Mouse (Mus musculus) gastrocnemius, adult 2 months (tissue): Measurements from ENCODE around the gene Nufip2. TPM values are rescaled to one million over a fixed set of nuclear protein-coding genes. Genes with fewer than 3 reads are reported as not detected.

Experiments
- DNase-seq: peaks from one replicate; pipeline ENCODE4 v3.0.0; 2022
- H3K27ac ChIP-seq: fragments of 200-600 bp; 2 replicates; pipeline ENCODE4 v1.8.1; 2022; ENCODE audit warnings: mild to moderate bottlenecking
- H3K4me3 ChIP-seq: fragments of 200-600 bp; 2 replicates; pipeline ENCODE4 v1.8.1; 2022; ENCODE audit warnings: mild to moderate bottlenecking, moderate library complexity
- CTCF ChIP-seq: fragments of 200-600 bp; IDR thresholded peaks from 2 replicates; pipeline ENCODE4 v1.8.1; 2022; ENCODE audit warnings: antibody characterized with exemption, mild to moderate bottlenecking, moderate library complexity
- intact Hi-C: fragments of 180-260 bp; cut with DNase I; formaldehyde crosslinking; loops from one replicate; pipeline ENCODE4 v1.15.1; 2025
- total RNA-seq, 2 experiments: library from RNA; stranded (reverse); gene quantifications; 2 replicates each; pipeline ENCODE4 v1.2.3; 2021

The Nufip2 gene
- total RNA-seq, 2 experiments from 2014 or later, result 36.9 to 43.8 TPM

- TF ChIP-seq CTCF, result no peak
- Histone ChIP-seq H3K4me3 (no peak overlapping the region), H3K27ac (no peak overlapping the region; the same call in 1 of the 2 replicates)
- no peak for DNase-seq
- intact Hi-C loops, result no loop called here
Measured at GRCm38 (mm10) chr11:77782104-77782815, 96.3 kb downstream of the Nufip2 start.

- Histone ChIP-seq H3K27ac (peak overlapping the region; percentile 86), H3K4me3 (peak overlapping the region; percentile 39; the same call in 1 of the 2 replicates)
- TF ChIP-seq CTCF, result no peak
- intact Hi-C loops, result no loop called here
- DNase-seq, result peak; percentile 35
Measured at GRCm38 (mm10) chr11:77783211-77783746, 97.3 kb downstream of the Nufip2 start.

GRCm38 (mm10) chr11:77783747-77784646 lies 98.0 kb downstream of the Nufip2 start:
- no peak for DNase-seq
- peak; percentile 12; the same call in 1 of the 2 replicates for TF ChIP-seq CTCF
- H3K27ac ChIP-seq, result peak overlapping the region; percentile 86
- H3K4me3 ChIP-seq, result peak overlapping the region; percentile 39
- intact Hi-C loops, result no loop called here

- intact Hi-C loops, result no loop called here
- no peak for DNase-seq
- peak overlapping the region; percentile 86 for H3K27ac ChIP-seq
- TF ChIP-seq CTCF, result no peak
- H3K4me3 ChIP-seq, result peak overlapping the region; percentile 39; the same call in 1 of the 2 replicates
Measured at GRCm38 (mm10) chr11:77784894-77785293, 98.9 kb downstream of the Nufip2 start.

GRCm38 (mm10) chr11:77785396-77785767 lies 99.4 kb downstream of the Nufip2 start:
- Histone ChIP-seq H3K4me3 (peak overlapping the region; percentile 29), H3K27ac (peak overlapping the region; percentile 86)
- no peak for TF ChIP-seq CTCF
- no peak for DNase-seq
- intact Hi-C loops, result no loop called here

- DNase-seq, result peak; percentile 47
- intact Hi-C loops, result no loop called here
- TF ChIP-seq CTCF, result no peak
- peak overlapping the region; percentile 29 for H3K4me3 ChIP-seq
- H3K27ac ChIP-seq, result peak overlapping the region; percentile 86
Measured at GRCm38 (mm10) chr11:77785768-77786561, 100.0 kb downstream of the Nufip2 start.

GRCm38 (mm10) chr11:77787707-77788106 lies 101.8 kb downstream of the Nufip2 start, which contains the start of gene Gm10277:
Gene Gm10277 (minus strand): TSS chr11:77787747.
- Histone ChIP-seq H3K4me3 (no peak within 1 kb of the TSS), H3K27ac (peak within 1 kb of the TSS; percentile 86)
- no peak for DNase-seq
- intact Hi-C loops, result no loop called here
- no peak for TF ChIP-seq CTCF

- Histone ChIP-seq H3K27ac (no peak overlapping the region), H3K4me3 (no peak overlapping the region)
- intact Hi-C loops, result no loop called here
- no peak for DNase-seq
- TF ChIP-seq CTCF, result no peak
Measured at GRCm38 (mm10) chr11:77789512-77789911, 103.6 kb downstream of the Nufip2 start.

- Histone ChIP-seq H3K4me3 (no peak overlapping the region), H3K27ac (peak overlapping the region; percentile 89)
- intact Hi-C loops, result loop anchor here (10.0 kb wide), 1 partner anchor 275 kb away; the partner anchor contains the start of genes Abhd15, Gm10392 and Trp53i13
- DNase-seq, result no peak
- TF ChIP-seq CTCF, result no peak
Measured at GRCm38 (mm10) chr11:77790286-77790685, 104.3 kb downstream of the Nufip2 start.

GRCm38 (mm10) chr11:77791241-77791727 lies 105.3 kb downstream of the Nufip2 start:
- intact Hi-C loops, result loop anchor here (10.0 kb wide), 1 partner anchor 276 kb away; the partner anchor contains the start of genes Abhd15, Gm10392 and Trp53i13
- no peak overlapping the region for H3K4me3 ChIP-seq
- H3K27ac ChIP-seq, result peak overlapping the region; percentile 89
- TF ChIP-seq CTCF, result no peak
- DNase-seq, result no peak

Other genes with a start within 250 kb of the Nufip2 start
- gene Coro6, start 223.7 kb upstream of the Nufip2 start, total RNA-seq, result 100 to 1,000 TPM; 165 to 257 TPM
- gene Ankrd13b, start 196.5 kb upstream of the Nufip2 start, total RNA-seq, result 10 to 100 TPM in 1 of 2 experiments, 1 to 10 TPM in 1; 9.5 to 10.8 TPM
- 10 to 100 TPM; 25.9 to 33.3 TPM for gene Git1, start 192.6 kb upstream of the Nufip2 start, total RNA-seq
- under 1 TPM; 0.18 to 0.50 TPM for gene Abhd15, start 171.0 kb upstream of the Nufip2 start, total RNA-seq
- gene Trp53i13, start 170.2 kb upstream of the Nufip2 start, total RNA-seq, result 1 to 10 TPM; 2.3 to 5.0 TPM
- gene Gm10392, start 167.0 kb upstream of the Nufip2 start, total RNA-seq, result not detected
- gene Taok1, start 78.3 kb upstream of the Nufip2 start, total RNA-seq, result 10 to 100 TPM; 37.7 to 48.4 TPM
- gene Cryba1, start 39.1 kb downstream of the Nufip2 start, total RNA-seq, result not detected
- 100 to 1,000 TPM; 345 to 399 TPM for gene Myo18a, start 77.1 kb downstream of the Nufip2 start, total RNA-seq
- gene Gm10277, start 101.6 kb downstream of the Nufip2 start, total RNA-seq, result not detected
- gene Pipox, start 207.9 kb downstream of the Nufip2 start, total RNA-seq, result not detected
- gene Sez6, start 244.6 kb downstream of the Nufip2 start, total RNA-seq, result under 1 TPM in 1 of 2 experiments, not detected in 1; 0.25 TPM